Mouse (Mus musculus) lung, postnatal 36 days (tissue): ENCODE measurements at regions not wholly inside any gene's neighbourhood (a gene's known extent, or its start where the extent isn't known, plus 50 kb on each side); places are given as distances from the start of the nearest gene placed in this dataset.
A peak's percentile ranks its signal among the peaks of the same experiment; 100 is the strongest.

Experiments used
- DNase-seq: peaks from one replicate; pipeline ENCODE4 v3.0.0; 2022; ENCODE audit warnings: mixed read lengths

GRCm38 (mm10) chr12:107723860-107724320 lies 235.5 kb downstream of the 3110018I06Rik start:
- no peak for DNase-seq

GRCm38 (mm10) chr12:107724467-107724866 lies 236.0 kb downstream of the 3110018I06Rik start:
- no peak for DNase-seq

GRCm38 (mm10) chr12:107728865-107729264 lies 240.4 kb downstream of the 3110018I06Rik start:
- no peak for DNase-seq

- DNase-seq, result no peak
Measured at GRCm38 (mm10) chr12:107729301-107729700, 240.9 kb downstream of the 3110018I06Rik start.

GRCm38 (mm10) chr12:107730940-107731339 lies 242.5 kb downstream of the 3110018I06Rik start:
- DNase-seq, result peak; percentile 3

- peak; percentile 5 for DNase-seq
Measured at GRCm38 (mm10) chr12:107734536-107734935, 246.1 kb downstream of the 3110018I06Rik start.

- DNase-seq, result no peak
Measured at GRCm38 (mm10) chr12:107742641-107743040, 254.2 kb downstream of the 3110018I06Rik start.

GRCm38 (mm10) chr12:107744822-107745221 lies 256.4 kb downstream of the 3110018I06Rik start:
- DNase-seq, result no peak

- DNase-seq, result no peak
Measured at GRCm38 (mm10) chr12:107748481-107749380, 254.7 kb downstream of the Bcl11b start.

- no peak for DNase-seq
Measured at GRCm38 (mm10) chr12:107749381-107750085, 253.9 kb downstream of the Bcl11b start.

GRCm38 (mm10) chr12:107750285-107750927 lies 253.0 kb downstream of the Bcl11b start:
- no peak for DNase-seq

GRCm38 (mm10) chr12:107752126-107752525 lies 251.3 kb downstream of the Bcl11b start:
- no peak for DNase-seq

- DNase-seq, result no peak
Measured at GRCm38 (mm10) chr12:107752587-107752986, 250.8 kb downstream of the Bcl11b start.

- peak; percentile 22 for DNase-seq
Measured at GRCm38 (mm10) chr12:107753022-107753421, 250.4 kb downstream of the Bcl11b start.

GRCm38 (mm10) chr12:107753536-107753935 lies 249.9 kb downstream of the Bcl11b start:
- no peak for DNase-seq

GRCm38 (mm10) chr12:107754885-107755284 lies 248.5 kb downstream of the Bcl11b start:
- no peak for DNase-seq

GRCm38 (mm10) chr12:107755820-107756517 lies 247.4 kb downstream of the Bcl11b start:
- peak; percentile 4 for DNase-seq

- DNase-seq, result no peak
Measured at GRCm38 (mm10) chr12:107757184-107757583, 246.2 kb downstream of the Bcl11b start.

- no peak for DNase-seq
Measured at GRCm38 (mm10) chr12:107757996-107758791, 245.2 kb downstream of the Bcl11b start.

GRCm38 (mm10) chr12:107759291-107759690 lies 244.1 kb downstream of the Bcl11b start:
- DNase-seq, result no peak

GRCm38 (mm10) chr12:107759911-107760310 lies 243.5 kb downstream of the Bcl11b start:
- DNase-seq, result no peak

- no peak for DNase-seq
Measured at GRCm38 (mm10) chr12:107762140-107762539, 241.3 kb downstream of the Bcl11b start.
